Mouse (Mus musculus): ENCODE results near the gene Slx4ip.
"Not testable (repeated sequence)": the region's sequence is repeated elsewhere in the genome, so short reads cannot be mapped to it uniquely, and the experiment has no call there.

Gene Slx4ip

GRCm38 (mm10) chr2:136891068-136891950, at the start of gene Slx4ip, which contains the start of the genes AL731706.1 and Mkks:
Gene Slx4ip (plus strand): TSS chr2:136891218.
Gene AL731706.1 (minus strand): TSS chr2:136891389.
Gene Mkks (minus strand): TSS chr2:136891389.
- peak; percentile 99 for DNase-seq

GRCm38 (mm10) chr2:136850366-136850765, 40.7 kb upstream of the Slx4ip start:
- DNase-seq: no peak

GRCm38 (mm10) chr2:136854543-136855388, 36.3 kb upstream of the Slx4ip start:
- DNase-seq: no peak

GRCm38 (mm10) chr2:136885579-136885978, 5.4 kb upstream of the Slx4ip start, which contains the start of gene AL731706.2:
Gene AL731706.2 (minus strand): TSS chr2:136885679.
- DNase-seq: no peak

GRCm38 (mm10) chr2:136886846-136887245, 4.2 kb upstream of the Slx4ip start:
- peak; percentile 27 for DNase-seq

- DNase-seq: not testable (repeated sequence)
Measured at GRCm38 (mm10) chr2:136890716-136891067, 326 bp upstream of the Slx4ip start.

- peak; percentile 97 for DNase-seq
Measured at GRCm38 (mm10) chr2:136891951-136892371, 943 bp downstream of the Slx4ip start.

- DNase-seq: no peak
Measured at GRCm38 (mm10) chr2:136894494-136894893, 3.5 kb downstream of the Slx4ip start.

- DNase-seq: no peak
Measured at GRCm38 (mm10) chr2:136896131-136896530, 5.1 kb downstream of the Slx4ip start.

GRCm38 (mm10) chr2:136908596-136908995, 17.6 kb downstream of the Slx4ip start:
- no peak for DNase-seq

- DNase-seq: no peak
Measured at GRCm38 (mm10) chr2:136909298-136909697, 18.3 kb downstream of the Slx4ip start.

- no peak for DNase-seq
Measured at GRCm38 (mm10) chr2:136911958-136912411, 21.0 kb downstream of the Slx4ip start.

- DNase-seq: no peak
Measured at GRCm38 (mm10) chr2:136913021-136913420, 22.0 kb downstream of the Slx4ip start.

GRCm38 (mm10) chr2:136914334-136914902, 23.4 kb downstream of the Slx4ip start:
- no peak for DNase-seq

- DNase-seq: no peak
Measured at GRCm38 (mm10) chr2:136919433-136919832, 28.4 kb downstream of the Slx4ip start.

- no peak for DNase-seq
Measured at GRCm38 (mm10) chr2:136920257-136920993, 29.4 kb downstream of the Slx4ip start.

GRCm38 (mm10) chr2:136921003-136921408, 30.0 kb downstream of the Slx4ip start:
- DNase-seq: no peak

GRCm38 (mm10) chr2:136936391-136937288, 45.6 kb downstream of the Slx4ip start:
- DNase-seq: no peak

- no peak for DNase-seq
Measured at GRCm38 (mm10) chr2:136938249-136938648, 47.2 kb downstream of the Slx4ip start.

- no peak for DNase-seq
Measured at GRCm38 (mm10) chr2:136946297-136946696, 55.3 kb downstream of the Slx4ip start.

- DNase-seq: no peak
Measured at GRCm38 (mm10) chr2:136947500-136947899, 56.5 kb downstream of the Slx4ip start.

All from kidney, adult 18-20 months (tissue).